Mouse (Mus musculus) urinary bladder, postnatal 0 days (tissue): Measurements from ENCODE around the gene Btbd35f28. TPM values are rescaled to one million over a fixed set of nuclear protein-coding genes. Genes with fewer than 3 reads are reported as not detected.

Experiments used
- polyA plus RNA-seq: library from polyadenylated mRNA; unstranded; fragments of >200 nt; fragmentation: Nextera tagmentation; extraction: Ambion mirVana; gene quantifications from 2 replicates; pipeline ENCODE4 v1.2.1, GENCODE M21; 2015

Btbd35f28 gene
- polyA plus RNA-seq: not detected in 2 replicates

DNA sequence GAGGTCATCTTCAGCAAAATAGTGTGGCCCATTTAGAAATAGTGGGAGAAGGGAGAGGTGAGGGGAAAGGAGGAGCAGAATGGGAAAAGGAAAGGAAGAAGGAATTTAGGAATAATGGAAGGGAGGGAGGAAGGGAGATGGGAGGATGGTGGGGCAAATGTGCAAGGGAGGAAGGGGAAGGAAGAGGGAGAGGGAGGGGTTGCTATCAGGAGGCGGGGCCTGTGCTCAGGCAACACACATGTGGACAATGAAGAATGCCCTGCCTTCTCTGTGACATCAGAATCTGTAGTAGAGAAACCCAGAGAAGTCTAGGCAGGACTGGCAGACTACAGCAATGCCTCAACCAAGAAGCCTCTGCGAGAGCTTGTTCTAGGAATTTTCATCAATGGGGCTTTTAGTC is at the start of gene Btbd35f28:
Gene Btbd35f28, plus strand, starts transcription at position 301 of the 400 bp plus-strand sequence.

Other genes with a start within 250 kb of the Btbd35f28 start
- not detected in 2 replicates for gene Btbd35f16, start 239.6 kb upstream of the Btbd35f28 start, polyA plus RNA-seq
- gene Btbd35f3, start 158.9 kb upstream of the Btbd35f28 start, polyA plus RNA-seq: not detected in 2 replicates
- gene Btbd35f20, start 94.7 kb downstream of the Btbd35f28 start, polyA plus RNA-seq: not detected in 2 replicates
- gene Btbd35f17, start 174.1 kb downstream of the Btbd35f28 start, polyA plus RNA-seq: not detected in 2 replicates